Mouse (Mus musculus) skeletal muscle tissue, adult 2 months (tissue): ENCODE data around the gene Gm21994.
"Not testable (repeated sequence)": the region's sequence is repeated elsewhere in the genome, so short reads cannot be mapped to it uniquely, and the experiment has no call there.

Source experiments
- DNase-seq: peaks from one replicate; pipeline ENCODE4 v3.0.0-alpha.2; 2012; ENCODE audit warnings: low read depth, low spot score

The Gm21994 gene

GRCm38 (mm10) chr2:150255491-150255890, at the start of gene Gm21994:
Gene Gm21994 (minus strand): TSS chr2:150255591.
- DNase-seq = not testable (repeated sequence)

GRCm38 (mm10) chr2:150299096-150299495, 43.7 kb upstream of the Gm21994 start:
- no peak for DNase-seq

GRCm38 (mm10) chr2:150293669-150294068, 38.3 kb upstream of the Gm21994 start:
- no peak for DNase-seq

- not testable (repeated sequence) for DNase-seq
Measured at GRCm38 (mm10) chr2:150257291-150257690, 1.9 kb upstream of the Gm21994 start, which contains the start of gene Gm14124. Gene Gm14124 (plus strand): TSS chr2:150257517.

GRCm38 (mm10) chr2:150256861-150257260, 1.5 kb upstream of the Gm21994 start:
- DNase-seq = not testable (repeated sequence)

GRCm38 (mm10) chr2:150243211-150243610, 12.2 kb downstream of the Gm21994 start:
- no peak for DNase-seq

- not testable (repeated sequence) for DNase-seq
Measured at GRCm38 (mm10) chr2:150223263-150223662, 32.1 kb downstream of the Gm21994 start.

- not testable (repeated sequence) for DNase-seq
Measured at GRCm38 (mm10) chr2:150218363-150218725, 37.0 kb downstream of the Gm21994 start.

- DNase-seq = peak; percentile 50
Measured at GRCm38 (mm10) chr2:150217600-150218362, 37.6 kb downstream of the Gm21994 start, which contains the start of gene Zfp937. Gene Zfp937 (plus strand): TSS chr2:150218073.
